Mouse (Mus musculus): ENCODE data around the gene Agpat3. TPM values are rescaled to one million over a fixed set of nuclear protein-coding genes. Genes with fewer than 3 reads are reported as not detected.

Gene Agpat3
- polyA plus RNA-seq, 1 experiment from 2014 or later = 277 TPM

GRCm38 (mm10) chr10:78324556-78325164 lies 27.6 kb downstream of the Agpat3 start:
- peak; percentile 37 for ATAC-seq
- H3K4me2 ChIP-seq (replicated peaks; ENCODE audit: low read depth) = peak overlapping the region; percentile 30; the same call in 1 of the 2 replicates
- H3K27ac ChIP-seq (ENCODE audit: low read depth, low read length) = peak overlapping the region; percentile 92
- TF ChIP-seq CTCF (IDR thresholded peaks at IDR 0.05; ENCODE audit: low read depth) = no peak
- peak overlapping the region; percentile 43 for H3K9ac ChIP-seq (ENCODE audit: low read depth, low read length)
- no peaks in the 10 kb centered on the region for H3K27me3 ChIP-seq (replicated peaks; ENCODE audit: control insufficient read depth, insufficient read depth, low read length)
- peaks cover 31% of the 10 kb centered on the region; the same call in 1 of the 2 replicates for H3K36me3 ChIP-seq (ENCODE audit: control insufficient read depth, insufficient read depth)
- peaks cover 8% of the 10 kb centered on the region; the same call in 1 of the 2 replicates for H3K4me1 ChIP-seq (replicated peaks; ENCODE audit: control insufficient read depth, insufficient read depth, low read length)
- H3K9me3 ChIP-seq (ENCODE audit: control insufficient read depth) = no peaks in the 10 kb centered on the region
- no peak overlapping the region for H3K4me3 ChIP-seq (ENCODE audit: low read depth, low read length)
- 66% methylated on average over 6 of the region's 6 CpGs for WGBS

DNA sequence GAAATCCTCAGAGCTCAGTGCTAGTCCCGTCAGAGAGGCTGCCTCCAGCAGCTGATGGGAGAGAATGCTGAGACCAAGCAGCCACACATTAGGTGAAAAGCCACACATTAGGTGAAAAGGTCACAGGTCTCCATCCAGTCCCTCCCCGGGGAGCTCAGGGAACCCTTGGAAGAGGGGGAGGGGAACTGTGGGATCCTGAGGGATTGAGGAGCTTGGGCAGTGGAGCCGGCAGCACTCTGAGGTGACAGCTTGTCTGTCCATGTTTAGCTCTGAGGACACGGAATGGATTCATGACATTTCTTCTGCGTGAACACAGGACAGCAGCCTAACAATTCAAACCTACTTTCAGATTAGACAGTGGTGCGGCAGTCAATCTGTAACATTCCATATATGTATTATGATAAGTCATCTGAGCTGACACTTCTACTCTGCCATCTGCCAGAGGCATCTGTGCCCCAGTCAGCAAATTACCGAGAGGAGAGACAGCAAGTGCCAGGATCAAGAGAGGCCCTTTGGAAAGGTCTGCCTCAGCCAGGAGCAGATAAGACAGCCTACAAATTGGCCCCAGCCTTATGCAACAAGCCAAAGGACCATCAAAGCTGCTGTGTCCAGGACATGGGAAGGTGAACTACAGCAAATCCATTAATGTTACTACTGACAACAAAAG lies 28.9 kb downstream of the Agpat3 start:
- H3K36me3 ChIP-seq (ENCODE audit: control insufficient read depth, insufficient read depth) = peaks cover 32% of the 10 kb centered on the region; the same call in 1 of the 2 replicates
- 41% methylated on average over 7 of the region's 7 CpGs for WGBS

GRCm38 (mm10) chr10:78322806-78323205 lies 29.5 kb downstream of the Agpat3 start:
- Histone ChIP-seq H3K4me2 (replicated peaks; ENCODE audit: low read depth) (no peak overlapping the region), H3K9ac (ENCODE audit: low read depth, low read length) (no peak overlapping the region), H3K4me3 (ENCODE audit: low read depth, low read length) (no peak overlapping the region), H3K27me3 (replicated peaks; ENCODE audit: control insufficient read depth, insufficient read depth, low read length) (no peaks in the 10 kb centered on the region), H3K4me1 (replicated peaks; ENCODE audit: control insufficient read depth, insufficient read depth, low read length) (peaks cover 6% of the 10 kb centered on the region; the same call in 1 of the 2 replicates), H3K27ac (ENCODE audit: low read depth, low read length) (peak overlapping the region; percentile 92; the same call in 1 of the 2 replicates), H3K9me3 (ENCODE audit: control insufficient read depth) (no peaks in the 10 kb centered on the region), H3K36me3 (ENCODE audit: control insufficient read depth, insufficient read depth) (peaks cover 28% of the 10 kb centered on the region; the same call in 1 of the 2 replicates)
- TF ChIP-seq CTCF (IDR thresholded peaks at IDR 0.05; ENCODE audit: low read depth) = peak; percentile 62
- WGBS = no CpG with 5 or more reads among the region's 1 CpGs
- ATAC-seq = no peak

More for the DNA sequence above, 28.9 kb downstream of the Agpat3 start:
- Histone ChIP-seq H3K9ac (ENCODE audit: low read depth, low read length) (no peak overlapping the region), H3K27me3 (replicated peaks; ENCODE audit: control insufficient read depth, insufficient read depth, low read length) (no peaks in the 10 kb centered on the region), H3K4me3 (ENCODE audit: low read depth, low read length) (no peak overlapping the region), H3K4me2 (replicated peaks; ENCODE audit: low read depth) (no peak overlapping the region), H3K27ac (ENCODE audit: low read depth, low read length) (peak overlapping the region; percentile 92), H3K9me3 (ENCODE audit: control insufficient read depth) (no peaks in the 10 kb centered on the region), H3K4me1 (replicated peaks; ENCODE audit: control insufficient read depth, insufficient read depth, low read length) (peaks cover 5% of the 10 kb centered on the region; the same call in 1 of the 2 replicates)
- no peak for TF ChIP-seq CTCF (IDR thresholded peaks at IDR 0.05; ENCODE audit: low read depth)
- ATAC-seq = peak; percentile 46

DNA sequence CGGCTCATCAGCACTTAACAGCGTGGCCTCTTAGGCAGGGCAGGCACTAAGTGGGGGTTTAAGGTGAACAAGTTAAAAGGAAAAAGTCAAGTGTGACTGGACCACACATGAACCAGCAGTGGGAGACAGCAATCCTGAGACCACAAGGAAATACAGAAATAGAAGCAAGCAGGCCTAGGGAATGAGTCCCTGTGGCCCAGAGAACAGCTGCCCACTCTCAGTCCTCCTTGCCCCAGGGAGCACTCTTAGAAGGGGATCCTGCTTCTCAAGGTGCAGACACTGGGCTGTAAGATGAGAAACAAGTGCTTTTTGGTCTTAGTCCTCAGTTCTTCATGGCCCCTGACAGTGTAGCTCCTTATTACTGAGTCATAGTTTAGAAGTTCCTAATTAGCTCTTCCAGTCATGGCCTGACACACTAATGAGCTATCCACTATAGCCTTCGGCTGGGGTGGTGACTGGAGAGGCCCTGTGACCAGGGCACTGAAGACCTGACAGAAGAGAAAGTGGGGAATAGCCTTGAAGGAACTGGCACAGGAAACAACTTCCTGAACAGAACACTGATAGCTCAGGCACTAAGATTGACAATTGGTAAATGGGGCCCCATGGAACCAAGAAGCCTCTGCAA lies 31.0 kb downstream of the Agpat3 start:
- no peak for ATAC-seq
- no peaks in the 10 kb centered on the region for H3K9me3 ChIP-seq (ENCODE audit: control insufficient read depth)
- no peak overlapping the region for H3K4me3 ChIP-seq (ENCODE audit: low read depth, low read length)
- no peaks in the 10 kb centered on the region for H3K27me3 ChIP-seq (replicated peaks; ENCODE audit: control insufficient read depth, insufficient read depth, low read length)
- no peak for TF ChIP-seq CTCF (IDR thresholded peaks at IDR 0.05; ENCODE audit: low read depth)
- H3K4me1 ChIP-seq (replicated peaks; ENCODE audit: control insufficient read depth, insufficient read depth, low read length) = peaks cover 13% of the 10 kb centered on the region; the same call in 1 of the 2 replicates
- H3K9ac ChIP-seq (ENCODE audit: low read depth, low read length) = no peak overlapping the region
- H3K4me2 ChIP-seq (replicated peaks; ENCODE audit: low read depth) = no peak overlapping the region
- peaks cover 16% of the 10 kb centered on the region; the same call in 1 of the 2 replicates for H3K36me3 ChIP-seq (ENCODE audit: control insufficient read depth, insufficient read depth)
- no peak overlapping the region for H3K27ac ChIP-seq (ENCODE audit: low read depth, low read length)
- WGBS = 61% methylated on average over 3 of the region's 3 CpGs

- Histone ChIP-seq H3K9ac (ENCODE audit: low read depth, low read length) (no peak overlapping the region), H3K27ac (ENCODE audit: low read depth, low read length) (no peak overlapping the region), H3K27me3 (replicated peaks; ENCODE audit: control insufficient read depth, insufficient read depth, low read length) (no peaks in the 10 kb centered on the region), H3K4me2 (replicated peaks; ENCODE audit: low read depth) (no peak overlapping the region), H3K9me3 (ENCODE audit: control insufficient read depth) (no peaks in the 10 kb centered on the region), H3K4me3 (ENCODE audit: low read depth, low read length) (no peak overlapping the region), H3K36me3 (ENCODE audit: control insufficient read depth, insufficient read depth) (peaks cover 14% of the 10 kb centered on the region; the same call in 1 of the 2 replicates), H3K4me1 (replicated peaks; ENCODE audit: control insufficient read depth, insufficient read depth, low read length) (peaks cover 13% of the 10 kb centered on the region; the same call in 1 of the 2 replicates)
- no peak for ATAC-seq
- TF ChIP-seq CTCF (IDR thresholded peaks at IDR 0.05; ENCODE audit: low read depth) = no peak
- WGBS = 94% methylated on average over 1 of the region's 1 CpGs
Observed at GRCm38 (mm10) chr10:78320526-78320925, 31.8 kb downstream of the Agpat3 start.

GRCm38 (mm10) chr10:78319940-78320339 lies 32.3 kb downstream of the Agpat3 start:
- Histone ChIP-seq H3K4me3 (ENCODE audit: low read depth, low read length) (no peak overlapping the region), H3K4me1 (replicated peaks; ENCODE audit: control insufficient read depth, insufficient read depth, low read length) (peaks cover 16% of the 10 kb centered on the region), H3K27ac (ENCODE audit: low read depth, low read length) (no peak overlapping the region), H3K4me2 (replicated peaks; ENCODE audit: low read depth) (no peak overlapping the region), H3K9ac (ENCODE audit: low read depth, low read length) (no peak overlapping the region), H3K36me3 (ENCODE audit: control insufficient read depth, insufficient read depth) (peaks cover 11% of the 10 kb centered on the region; the same call in 1 of the 2 replicates), H3K9me3 (ENCODE audit: control insufficient read depth) (no peaks in the 10 kb centered on the region), H3K27me3 (replicated peaks; ENCODE audit: control insufficient read depth, insufficient read depth, low read length) (no peaks in the 10 kb centered on the region)
- TF ChIP-seq CTCF (IDR thresholded peaks at IDR 0.05; ENCODE audit: low read depth) = no peak
- WGBS = 90% methylated on average over 9 of the region's 9 CpGs
- no peak for ATAC-seq

Measured in intestine, postnatal 0 days (tissue).